Mouse (Mus musculus): ENCODE measurements around the gene Plppr2. TPM values are rescaled to one million over a fixed set of nuclear protein-coding genes. Genes with fewer than 3 reads are reported as not detected.

Plppr2 gene
- total RNA-seq (2015; ENCODE audit: low replicate concordance) (1.3 TPM in 1 of 2 replicates, not detected in the other), total RNA-seq (2017; ENCODE audit: low replicate concordance) (not detected in 2 replicates)

GRCm38 (mm10) chr9:21936692-21937570 lies at the start of gene Plppr2:
TSS of gene Plppr2 (plus strand) at chr9:21937033.
- ATAC-seq (replicated peaks; ENCODE audit: low FRiP score, poor library complexity, severe bottlenecking): peak; percentile 66; the same call in 1 of the 2 replicates

- no peak for ATAC-seq (replicated peaks; ENCODE audit: low FRiP score, poor library complexity, severe bottlenecking)
These were observed 47.6 kb upstream of the Plppr2 start for GRCm38 (mm10) chr9:21889229-21889628.

GRCm38 (mm10) chr9:21901223-21901820 lies 35.5 kb upstream of the Plppr2 start:
- ATAC-seq (replicated peaks; ENCODE audit: low FRiP score, poor library complexity, severe bottlenecking): no peak

- no peak for ATAC-seq (replicated peaks; ENCODE audit: low FRiP score, poor library complexity, severe bottlenecking)
These were observed 32.8 kb upstream of the Plppr2 start for GRCm38 (mm10) chr9:21904031-21904430.

DNA sequence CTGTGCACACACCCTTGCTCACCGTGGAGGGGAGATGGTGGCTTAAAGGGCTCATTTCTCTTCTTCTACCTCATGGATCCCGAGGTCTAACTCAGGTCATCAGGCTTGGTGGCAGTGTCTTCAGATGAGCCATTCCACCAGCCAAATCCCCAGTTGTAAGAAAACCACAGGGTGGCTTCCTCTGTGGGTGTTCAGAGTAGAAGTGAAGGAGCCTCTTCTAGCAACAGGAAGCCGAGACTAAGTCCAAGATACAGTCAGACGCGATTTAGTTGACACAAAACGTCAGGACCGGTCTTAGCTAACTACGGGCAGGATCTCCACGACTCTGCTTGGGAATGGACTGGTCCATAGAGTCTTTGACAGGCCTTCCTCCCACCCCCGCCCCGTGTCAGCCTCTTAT lies 28.6 kb upstream of the Plppr2 start:
- ATAC-seq (replicated peaks; ENCODE audit: low FRiP score, poor library complexity, severe bottlenecking): no peak

GRCm38 (mm10) chr9:21909474-21910223 lies 27.2 kb upstream of the Plppr2 start:
- ATAC-seq (replicated peaks; ENCODE audit: low FRiP score, poor library complexity, severe bottlenecking): 0 out of 2 replicates have a peak, but pooled peaks have one; percentile 27

- ATAC-seq (replicated peaks; ENCODE audit: low FRiP score, poor library complexity, severe bottlenecking): no peak
These were observed 19.9 kb upstream of the Plppr2 start for GRCm38 (mm10) chr9:21916851-21917492.

DNA sequence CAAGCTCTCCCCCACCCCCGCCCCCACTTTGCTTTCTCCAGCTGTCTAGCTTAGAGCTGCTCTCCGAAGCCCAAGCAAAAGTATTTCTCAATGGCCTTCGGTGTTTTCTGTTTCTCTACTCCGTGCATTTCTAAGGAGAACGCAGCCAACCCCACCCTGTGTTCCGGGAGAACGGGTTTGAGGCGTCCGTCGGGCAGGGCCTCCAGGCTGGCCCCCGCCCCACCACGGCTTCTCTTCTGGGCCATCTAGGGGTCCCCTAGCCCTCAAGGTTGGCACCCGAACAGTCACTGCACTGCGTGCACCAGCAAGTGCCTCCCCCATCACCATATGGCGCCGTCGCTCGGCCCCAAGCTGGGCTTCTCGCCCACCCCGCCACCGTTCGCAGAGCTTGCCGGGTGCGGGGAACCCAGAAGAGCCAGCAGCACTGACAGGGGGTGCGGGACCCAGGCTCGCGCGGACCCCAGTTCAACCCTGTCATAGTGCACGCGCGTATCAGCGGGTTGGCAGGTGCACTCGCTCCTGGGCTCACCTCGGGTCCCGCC lies 19.3 kb upstream of the Plppr2 start:
- no peak for ATAC-seq (replicated peaks; ENCODE audit: low FRiP score, poor library complexity, severe bottlenecking)

- ATAC-seq (replicated peaks; ENCODE audit: low FRiP score, poor library complexity, severe bottlenecking): peak; percentile 97
These were observed 18.7 kb upstream of the Plppr2 start, which contains the start of gene Rab3d for GRCm38 (mm10) chr9:21918035-21918592. TSS of gene Rab3d (minus strand) at chr9:21918192.

- ATAC-seq (replicated peaks; ENCODE audit: low FRiP score, poor library complexity, severe bottlenecking): no peak
These were observed 18.0 kb upstream of the Plppr2 start for GRCm38 (mm10) chr9:21918692-21919384.

- no peak for ATAC-seq (replicated peaks; ENCODE audit: low FRiP score, poor library complexity, severe bottlenecking)
These were observed 13.8 kb upstream of the Plppr2 start for GRCm38 (mm10) chr9:21923036-21923435.

DNA sequence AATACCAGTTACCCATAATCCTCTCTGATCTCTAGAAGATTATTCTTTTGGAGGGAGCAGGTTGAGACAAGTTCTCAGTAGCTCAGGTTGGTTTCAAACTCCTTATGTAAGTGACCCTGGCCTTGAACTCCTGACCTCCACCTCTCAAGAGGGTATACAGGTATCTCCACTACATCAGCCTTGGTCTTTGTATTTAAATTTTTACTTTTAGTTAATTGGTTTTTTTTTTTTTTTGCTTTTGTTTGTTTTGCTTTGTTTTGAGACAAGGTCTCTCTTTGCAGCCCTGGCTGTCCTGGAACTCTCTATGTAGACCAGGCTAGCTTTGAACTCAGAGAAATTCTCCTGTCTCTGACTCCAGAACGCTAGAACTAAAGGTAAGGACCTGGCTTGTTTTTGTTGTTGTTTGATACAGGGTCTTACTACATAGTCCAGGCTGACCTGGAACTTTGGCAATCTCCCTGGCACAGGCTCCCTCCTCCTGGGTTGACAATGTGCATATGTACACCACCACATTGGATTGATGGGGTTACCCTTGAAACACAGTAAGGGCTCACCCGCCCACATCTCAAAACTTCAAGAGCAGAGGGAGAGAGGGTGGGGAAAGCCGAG lies 13.2 kb upstream of the Plppr2 start:
- ATAC-seq (replicated peaks; ENCODE audit: low FRiP score, poor library complexity, severe bottlenecking): peak; percentile 33; the same call in 1 of the 2 replicates

DNA sequence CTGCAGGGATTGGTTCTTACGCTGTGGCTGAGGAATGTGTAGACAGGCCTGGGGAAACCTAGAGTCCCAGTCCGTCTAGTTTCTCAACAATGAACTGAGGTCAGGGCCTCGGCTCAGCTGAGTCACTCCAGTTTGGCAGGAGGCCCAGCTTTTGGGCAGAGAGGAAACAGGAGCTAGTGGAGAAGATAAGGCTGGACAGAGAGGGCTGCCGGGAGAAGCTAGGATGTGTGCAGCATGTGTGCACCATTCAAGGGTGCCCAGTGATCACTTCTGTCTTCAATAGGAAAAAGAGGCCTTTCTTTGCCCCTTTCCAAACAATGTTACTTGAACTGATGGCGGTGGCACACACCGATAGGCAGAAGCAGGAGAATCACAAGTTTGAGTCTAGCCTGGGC lies 12.7 kb upstream of the Plppr2 start:
- ATAC-seq (replicated peaks; ENCODE audit: low FRiP score, poor library complexity, severe bottlenecking): peak; percentile 83

GRCm38 (mm10) chr9:21925034-21925433 lies 11.8 kb upstream of the Plppr2 start:
- ATAC-seq (replicated peaks; ENCODE audit: low FRiP score, poor library complexity, severe bottlenecking): no peak

- no peak for ATAC-seq (replicated peaks; ENCODE audit: low FRiP score, poor library complexity, severe bottlenecking)
These were observed 11.3 kb upstream of the Plppr2 start for GRCm38 (mm10) chr9:21925506-21925905.

GRCm38 (mm10) chr9:21926155-21926554 lies 10.7 kb upstream of the Plppr2 start:
- no peak for ATAC-seq (replicated peaks; ENCODE audit: low FRiP score, poor library complexity, severe bottlenecking)

DNA sequence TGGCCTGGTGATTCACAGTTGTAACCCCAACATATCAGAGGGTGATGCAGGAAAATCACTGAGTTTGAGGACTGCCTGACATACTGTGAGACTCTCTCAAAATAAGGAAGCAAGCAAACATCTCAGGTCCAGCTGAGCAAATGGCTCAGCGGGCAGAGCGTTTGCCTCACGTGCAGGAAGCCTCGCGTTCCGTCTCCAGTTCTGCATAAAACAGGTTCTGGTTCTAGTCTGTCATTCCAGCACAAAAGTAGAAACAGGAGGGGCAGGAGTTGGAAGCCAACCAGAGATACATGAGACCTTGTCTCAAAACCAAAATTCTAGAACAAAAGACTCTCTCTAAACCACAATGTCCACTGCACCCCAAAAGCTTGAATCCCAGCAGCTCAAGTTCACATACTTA lies 10.0 kb upstream of the Plppr2 start:
- no peak for ATAC-seq (replicated peaks; ENCODE audit: low FRiP score, poor library complexity, severe bottlenecking)

DNA sequence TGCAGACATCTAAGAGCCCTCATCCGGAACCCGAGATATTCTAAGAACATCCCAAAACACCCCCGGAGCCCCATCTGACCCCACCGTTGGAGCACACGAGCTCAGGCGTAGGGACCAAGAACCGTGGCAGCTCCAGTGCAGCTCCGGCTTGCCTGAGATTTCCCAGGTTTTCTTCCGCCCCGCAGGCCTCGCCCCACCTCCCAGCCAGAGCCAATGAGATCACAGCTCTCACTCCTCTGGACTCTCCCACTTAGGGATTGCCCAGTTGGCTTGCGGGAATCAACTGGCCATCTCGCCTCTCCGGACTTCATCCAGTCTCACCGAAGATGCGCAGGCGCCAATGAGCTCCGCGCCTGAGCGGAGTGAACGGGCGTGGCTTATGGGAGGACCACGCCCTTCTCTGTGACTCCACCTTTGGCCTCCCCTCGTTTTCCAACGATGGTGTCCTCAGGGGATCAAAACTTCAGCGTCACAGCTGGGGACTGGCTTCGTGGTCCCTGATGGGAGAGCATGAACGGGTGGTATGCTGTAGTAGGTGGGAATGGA lies 9.6 kb upstream of the Plppr2 start, which contains the start of the genes Ccdc159 and Tmem205:
Gene Ccdc159, plus strand, starts transcription at position 264 of the 546 bp plus-strand sequence.
Gene Tmem205, minus strand, starts transcription at position 349 of the 546 bp plus-strand sequence.
- ATAC-seq (replicated peaks; ENCODE audit: low FRiP score, poor library complexity, severe bottlenecking): peak; percentile 65; the same call in 1 of the 2 replicates
